Mouse (Mus musculus): ENCODE data around the gene Trmt13.
"Not testable (repeated sequence)": the region's sequence is repeated elsewhere in the genome, so short reads cannot be mapped to it uniquely, and the experiment has no call there.

Gene Trmt13

GRCm38 (mm10) chr3:116634091-116634490 lies 19.7 kb upstream of the Trmt13 start:
- DNase-seq (ENCODE audit: low spot score in 2 of 2) = no peak

DNA sequence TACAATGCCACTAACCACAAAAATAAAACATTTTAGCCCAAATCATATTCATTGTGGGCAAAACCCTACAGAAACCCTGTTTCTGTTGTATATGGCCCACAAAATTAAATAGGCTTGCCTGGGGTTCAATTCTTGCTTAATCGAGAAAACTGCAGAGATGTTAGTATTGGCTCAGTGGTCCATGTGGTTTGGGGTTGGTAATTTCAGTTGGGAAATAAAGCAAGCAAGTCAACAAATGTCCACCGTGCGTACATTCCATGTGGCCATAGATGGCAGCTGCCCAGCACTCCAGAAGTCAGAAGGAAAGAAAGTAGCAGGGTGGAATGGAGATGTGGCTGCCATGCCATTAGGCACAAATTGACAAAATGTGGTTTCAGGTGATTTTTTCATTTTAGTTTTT lies 18.6 kb upstream of the Trmt13 start:
- no peak for DNase-seq (ENCODE audit: low spot score in 2 of 2)

GRCm38 (mm10) chr3:116631459-116631858 lies 17.1 kb upstream of the Trmt13 start:
- DNase-seq (ENCODE audit: low spot score in 2 of 2) = no peak

GRCm38 (mm10) chr3:116622641-116623040 lies 8.3 kb upstream of the Trmt13 start:
- DNase-seq (ENCODE audit: low spot score in 2 of 2) = no peak

DNA sequence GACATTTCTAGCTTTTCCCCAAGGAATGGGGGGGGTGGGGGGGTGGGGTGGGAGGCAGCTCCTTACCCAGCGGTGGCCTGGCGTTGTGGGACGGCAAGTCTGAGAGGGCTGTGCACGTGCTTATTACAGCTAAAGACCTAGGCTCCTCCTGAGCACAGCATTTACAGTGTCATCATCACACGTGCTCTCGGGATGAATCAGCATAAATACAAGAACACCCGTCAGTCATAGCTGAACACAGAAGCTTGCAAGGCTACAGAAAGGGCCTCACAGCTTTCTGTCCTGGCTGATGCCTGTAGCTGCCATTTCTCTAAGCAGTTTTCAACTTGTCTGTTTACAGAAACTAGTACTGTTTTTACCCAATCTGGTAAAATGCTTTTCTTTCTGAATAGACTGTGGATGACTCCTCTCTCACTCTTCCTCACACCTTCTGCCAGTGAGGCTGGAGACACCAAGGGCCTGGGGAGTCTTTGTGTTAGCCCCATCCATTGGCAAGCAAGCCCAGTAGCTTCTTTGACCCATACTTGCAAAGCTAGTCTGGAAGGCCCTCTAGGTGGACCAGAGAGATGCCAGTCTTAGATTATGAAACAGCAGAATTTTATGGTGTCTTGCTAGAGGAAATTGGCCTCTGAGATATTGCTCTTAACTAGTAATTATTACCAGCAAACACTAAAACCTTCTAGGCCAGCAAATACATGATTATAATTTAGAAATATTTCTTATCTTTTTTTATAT lies 6.4 kb upstream of the Trmt13 start:
- DNase-seq (ENCODE audit: low spot score in 2 of 2) = no peak

DNA sequence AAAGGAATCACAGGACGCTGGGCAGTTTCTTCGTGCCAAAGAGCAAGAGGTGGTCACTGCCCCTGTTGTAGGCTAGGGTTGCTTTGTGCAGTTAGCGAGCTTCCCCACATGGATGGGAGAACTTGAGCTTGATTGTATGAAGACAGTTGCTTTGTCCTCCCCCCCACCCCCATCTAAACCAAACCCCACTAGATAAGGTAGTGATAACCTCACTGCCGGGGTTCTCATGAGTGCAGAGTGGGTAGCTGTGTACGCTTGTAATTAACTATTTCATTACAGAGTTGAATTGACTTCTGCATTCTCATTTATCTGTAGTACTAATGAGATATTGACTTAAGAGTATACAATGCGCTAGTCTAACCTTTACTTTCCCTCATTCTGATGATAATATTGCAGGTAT lies 4.5 kb upstream of the Trmt13 start:
- DNase-seq (ENCODE audit: low spot score in 2 of 2) = no peak

DNA sequence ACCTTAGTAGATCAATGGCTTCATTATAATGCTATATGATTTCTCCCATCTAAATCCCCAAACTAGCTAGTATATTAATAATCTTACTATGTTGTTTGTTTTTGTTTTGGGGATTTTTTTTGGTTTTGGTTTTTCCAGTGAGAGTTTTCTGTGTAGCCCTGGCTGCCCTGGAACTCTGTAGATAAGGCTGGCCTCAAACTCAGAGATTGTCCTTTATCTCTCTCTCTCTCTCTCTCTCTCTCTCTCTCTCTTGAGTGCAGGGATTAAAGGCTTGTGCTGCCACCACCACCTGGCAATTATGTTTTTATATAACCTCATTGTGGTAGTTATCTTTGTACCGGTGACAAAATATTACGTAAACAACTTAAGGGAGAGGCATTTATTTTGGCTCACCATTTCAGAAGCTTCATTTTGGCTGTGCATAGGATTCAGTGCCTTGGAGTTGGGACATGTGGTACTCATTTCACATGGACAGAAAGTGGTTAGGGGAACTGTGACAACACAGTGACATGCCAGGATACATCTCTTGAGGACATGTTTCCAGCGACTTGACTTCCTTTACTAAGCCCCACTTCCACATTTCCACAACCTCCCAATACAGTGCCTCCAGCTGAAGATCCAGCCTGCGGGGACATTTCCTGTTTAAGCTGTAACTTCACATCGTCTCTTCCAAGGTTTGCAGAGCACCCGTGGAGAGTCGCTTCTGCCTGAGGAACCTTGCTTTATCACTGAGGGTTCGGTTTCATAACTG lies 1.1 kb upstream of the Trmt13 start:
- no peak for DNase-seq (ENCODE audit: low spot score in 2 of 2)

DNA sequence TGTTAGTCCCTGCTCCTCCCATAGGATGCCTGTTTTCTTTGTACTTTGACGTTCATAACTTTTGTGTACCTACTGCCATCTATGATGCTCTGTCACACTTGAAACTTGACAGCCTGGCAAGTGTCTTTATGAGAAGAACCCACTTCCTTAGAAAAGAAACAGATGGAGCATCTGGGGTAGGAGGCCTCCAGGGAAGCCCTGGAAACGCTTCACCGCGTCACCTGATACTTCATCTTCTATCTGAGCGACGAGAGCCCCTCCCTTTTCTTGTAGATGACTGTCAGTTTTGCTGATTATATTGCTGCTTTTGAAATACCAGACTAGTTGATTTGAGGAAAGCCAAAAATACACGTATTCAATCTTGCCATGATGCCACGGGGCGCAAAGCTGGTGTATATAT lies 9.8 kb downstream of the Trmt13 start:
- DNase-seq (ENCODE audit: low spot score in 2 of 2) = no peak

GRCm38 (mm10) chr3:116601781-116602180 lies 12.6 kb downstream of the Trmt13 start:
- no peak for DNase-seq (ENCODE audit: low spot score in 2 of 2)

DNA sequence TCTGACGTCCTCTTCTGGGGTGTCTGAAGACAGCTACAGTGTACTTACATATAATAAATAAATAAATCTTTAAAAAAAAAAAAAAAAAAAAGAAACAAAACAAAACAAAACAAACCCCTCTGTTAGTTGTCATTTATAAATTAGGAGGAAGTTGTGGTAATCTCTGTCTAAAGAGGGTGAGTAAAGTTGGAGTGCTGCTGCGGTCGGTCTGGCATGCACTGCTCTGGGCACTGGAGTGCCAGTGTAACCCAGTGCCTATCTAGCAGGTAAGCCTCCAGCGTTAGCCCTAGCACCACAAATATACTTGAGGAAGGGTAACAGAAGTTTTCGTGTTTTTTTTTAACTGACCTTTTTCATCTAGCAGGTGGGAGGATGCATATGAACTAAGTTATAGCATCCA lies 13.4 kb downstream of the Trmt13 start:
- DNase-seq (ENCODE audit: low spot score in 2 of 2) = no peak

DNA sequence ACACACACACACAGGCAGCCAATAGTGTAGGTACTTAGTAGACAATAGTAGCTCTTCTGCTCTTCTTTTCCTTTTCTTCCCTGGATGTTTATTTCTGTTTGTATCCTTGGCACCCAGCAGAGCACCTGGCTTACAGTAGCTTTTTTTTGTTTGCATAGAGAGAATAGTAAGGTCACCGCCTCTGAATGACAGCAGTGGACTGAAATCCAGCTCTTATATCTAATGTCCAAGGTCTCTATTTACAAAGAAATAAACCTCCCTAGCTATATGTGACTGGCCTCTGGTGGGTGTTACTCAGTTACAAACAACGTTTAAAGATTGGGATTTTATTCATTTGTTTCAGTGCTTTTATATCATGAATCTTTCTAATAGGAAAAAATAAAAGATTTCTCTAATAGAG lies 14.7 kb downstream of the Trmt13 start:
- DNase-seq (ENCODE audit: low spot score in 2 of 2) = no peak

GRCm38 (mm10) chr3:116595603-116595991 lies 18.8 kb downstream of the Trmt13 start:
- DNase-seq (ENCODE audit: low spot score in 2 of 2) = no peak

DNA sequence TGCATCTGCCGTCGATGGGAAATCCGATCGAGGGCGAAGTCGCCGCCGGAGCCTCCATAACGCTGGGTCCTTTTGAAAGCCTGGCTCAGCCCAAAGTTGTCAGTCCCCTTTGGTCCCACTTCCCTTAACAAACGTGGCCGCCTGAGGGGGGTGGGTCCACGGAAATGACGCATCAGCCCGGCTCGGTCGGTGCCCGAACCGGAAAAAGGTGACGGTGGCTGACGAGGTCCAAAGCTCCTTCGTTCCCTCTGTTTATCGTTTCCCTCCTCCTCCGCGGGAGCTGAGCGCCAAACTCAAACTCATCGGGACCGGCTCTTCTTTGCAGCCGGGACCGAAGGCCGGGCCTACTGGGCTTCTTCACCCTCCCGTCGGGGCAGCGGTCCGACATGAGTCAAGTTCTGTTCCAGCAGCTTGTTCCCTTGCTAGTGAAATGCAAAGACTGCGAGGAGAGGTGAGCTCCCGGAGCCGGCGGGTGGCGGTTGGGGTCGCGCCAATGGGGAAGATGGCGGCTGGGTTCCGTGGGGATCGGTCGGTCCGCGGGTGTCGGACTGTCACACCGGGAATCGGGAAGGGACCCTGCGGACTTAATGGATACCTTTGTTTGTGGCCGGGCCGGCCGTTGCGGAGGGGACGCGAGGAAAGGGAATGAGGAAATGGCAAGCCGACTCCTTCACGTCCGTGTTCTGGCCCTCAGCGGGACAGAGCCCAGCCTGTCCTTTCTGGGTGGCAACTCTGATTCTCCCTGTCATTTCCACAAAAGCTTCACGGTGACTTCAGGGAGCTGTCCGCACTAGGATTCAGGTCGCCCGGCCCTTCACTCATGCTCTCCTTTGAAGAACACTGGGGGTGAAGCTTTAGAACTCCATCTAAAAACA lies 19.4 kb downstream of the Trmt13 start, which contains the start of gene Sass6:
TSS of gene Sass6 (plus strand) at position 255 of the 875 bp plus-strand sequence.
- DNase-seq (ENCODE audit: low spot score in 2 of 2) = peak; percentile 95 to 98

- DNase-seq (ENCODE audit: low spot score in 2 of 2) = no peak
Measured at GRCm38 (mm10) chr3:116594076-116594727, 20.2 kb downstream of the Trmt13 start.

DNA sequence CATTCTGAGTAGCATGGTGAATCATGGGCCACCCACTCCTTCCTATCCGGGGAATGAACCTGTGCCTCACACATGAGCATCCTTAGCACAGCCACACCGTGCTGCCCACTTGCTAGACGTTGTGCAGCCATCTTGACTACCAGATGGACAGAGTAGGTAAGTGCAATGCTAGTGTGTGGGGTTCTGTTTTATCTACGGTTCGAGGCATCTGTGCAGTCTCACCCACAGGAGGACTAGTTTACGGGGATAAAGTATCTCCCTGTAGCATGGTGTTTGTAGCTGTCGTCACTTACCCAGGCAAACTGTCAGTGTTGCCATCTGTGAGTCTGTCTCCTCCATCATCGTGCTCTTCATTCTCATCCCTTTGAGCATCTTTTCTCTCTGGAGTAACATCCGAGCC lies 32.2 kb downstream of the Trmt13 start:
- DNase-seq (ENCODE audit: low spot score in 2 of 2) = no peak

DNA sequence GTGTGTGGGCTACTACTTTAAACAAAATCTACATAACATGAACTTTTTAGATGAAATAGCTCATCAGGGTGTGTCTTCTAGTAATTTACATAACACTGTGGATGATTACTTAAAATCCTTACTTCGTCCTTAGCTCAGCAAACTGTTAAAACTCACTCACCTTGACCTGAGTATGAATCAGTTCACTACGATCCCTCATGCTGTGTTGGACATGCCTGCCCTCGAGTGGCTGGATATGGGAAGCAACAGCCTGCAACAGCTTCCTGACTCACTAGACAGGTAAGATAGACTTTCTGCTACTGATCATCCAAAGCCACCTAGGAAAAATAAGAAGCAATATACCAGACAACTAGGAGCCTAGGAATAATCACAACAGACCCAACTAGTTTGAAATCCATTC lies 37.1 kb downstream of the Trmt13 start:
- no peak for DNase-seq (ENCODE audit: low spot score in 2 of 2)

- DNase-seq (ENCODE audit: low spot score in 2 of 2) = no peak
Measured at GRCm38 (mm10) chr3:116570628-116571027, 43.8 kb downstream of the Trmt13 start.

GRCm38 (mm10) chr3:116563095-116563492 lies 51.3 kb downstream of the Trmt13 start:
- DNase-seq (ENCODE audit: low spot score in 2 of 2) = no peak

DNA sequence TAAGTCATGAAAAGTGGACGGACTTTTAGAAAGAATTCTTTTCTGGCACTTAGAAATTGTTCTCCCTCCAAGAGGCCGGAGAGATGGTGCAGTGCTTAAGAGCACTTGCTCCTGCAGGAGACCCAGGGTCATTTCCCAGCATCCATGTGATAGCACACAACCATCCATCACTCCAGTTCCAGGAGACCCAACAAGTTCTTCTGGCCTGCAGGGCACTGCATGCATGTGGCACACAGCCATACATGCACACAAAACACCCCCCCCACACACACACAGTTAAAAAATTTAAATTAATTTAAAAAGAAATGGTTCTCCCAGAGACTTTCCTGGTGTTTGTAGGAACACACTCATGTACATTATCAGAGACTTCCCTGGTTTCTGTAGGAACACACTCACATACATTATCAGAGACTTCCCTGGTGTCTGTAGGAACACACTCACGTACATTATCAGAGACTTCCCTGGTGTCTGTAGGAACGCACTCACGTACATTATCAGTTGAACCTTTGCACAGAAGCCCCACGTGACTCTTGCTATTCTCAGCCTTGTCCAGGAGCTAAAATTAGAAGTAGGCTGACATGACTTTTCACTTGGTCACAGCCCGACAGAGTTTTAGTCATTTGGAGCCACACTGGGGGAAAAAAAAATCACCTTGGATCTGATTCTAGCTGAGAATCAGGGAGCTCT lies 51.8 kb downstream of the Trmt13 start, which contains the start of gene Lrrc39:
TSS of gene Lrrc39 (plus strand) at position 566 of the 687 bp plus-strand sequence.
- no peak for DNase-seq (ENCODE audit: low spot score in 2 of 2)

DNA sequence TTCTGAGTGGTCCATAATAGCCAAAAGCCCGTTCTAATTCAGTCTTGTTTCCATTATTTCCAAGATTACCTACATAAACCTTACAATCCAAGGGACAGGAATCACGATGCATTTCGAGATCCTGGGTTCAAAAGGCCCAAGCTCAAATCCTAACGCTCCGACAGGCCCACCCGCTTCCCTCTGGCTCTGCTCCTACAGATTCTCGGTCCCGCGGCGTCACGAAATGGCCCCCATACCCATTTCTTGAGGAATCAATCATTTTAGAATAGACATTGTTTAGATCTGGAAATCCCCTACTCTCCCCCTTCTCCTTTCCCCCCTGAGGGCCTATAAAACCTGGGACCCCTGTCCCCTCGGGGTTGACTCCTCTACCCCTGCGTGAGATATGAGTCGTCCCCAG lies 53.1 kb downstream of the Trmt13 start:
- not testable (repeated sequence) for DNase-seq (ENCODE audit: low spot score in 2 of 2)

GRCm38 (mm10) chr3:116551362-116551761 lies 63.0 kb downstream of the Trmt13 start:
- no peak for DNase-seq (ENCODE audit: low spot score in 2 of 2)

Data from frontal cortex, postnatal 10 days (tissue).